Mouse (Mus musculus) urinary bladder, adult 2 months (tissue): ENCODE results near the gene 1700122O11Rik. TPM values are rescaled to one million over a fixed set of nuclear protein-coding genes. Genes with fewer than 3 reads are reported as not detected.

Experiments
- polyA plus RNA-seq: library from polyadenylated mRNA; depleted of rRNA; stranded (reverse); fragments of >200 nt; gene quantifications from 2 replicates; pipeline ENCODE4 v1.2.3, GENCODE M21; 2012; rRNA removed

Gene 1700122O11Rik
- polyA plus RNA-seq, 1 experiment, result not detected

Other genes with a start within 250 kb of the 1700122O11Rik start
- gene Mdfi, start 203.6 kb downstream of the 1700122O11Rik start, polyA plus RNA-seq, result 28.5 and 36.2 TPM in 2 replicates
- 23.6 and 36.5 TPM in 2 replicates for gene Foxp4, start 113.6 kb downstream of the 1700122O11Rik start, polyA plus RNA-seq
- 0.09 and 0.12 TPM in 2 replicates for gene 1700067P10Rik, start 51.0 kb upstream of the 1700122O11Rik start, polyA plus RNA-seq
- gene 9830107B12Rik, start 108.0 kb upstream of the 1700122O11Rik start, polyA plus RNA-seq, result 0.04 and 0.06 TPM in 2 replicates
- 0.41 and 0.69 TPM in 2 replicates for gene A530064D06Rik, start 129.0 kb upstream of the 1700122O11Rik start, polyA plus RNA-seq
- gene Trem1, start 194.5 kb upstream of the 1700122O11Rik start, polyA plus RNA-seq, result 0.01 TPM in 1 of 2 replicates, not detected in the other
- not detected in 2 replicates for gene Trem3, start 209.5 kb upstream of the 1700122O11Rik start, polyA plus RNA-seq
- 0.49 and 0.89 TPM in 2 replicates for gene Treml4, start 226.0 kb upstream of the 1700122O11Rik start, polyA plus RNA-seq